Mouse (Mus musculus) effector memory CD4-positive, alpha-beta T cell, adult 5 months (primary cell): ENCODE data around the gene Dapp1. TPM values are rescaled to one million over a fixed set of nuclear protein-coding genes. Genes with fewer than 3 reads are reported as not detected.

ENCODE experiments used
- polyA plus RNA-seq: library from polyadenylated mRNA; unstranded; fragments of 100-300 nt; shearing (Covaris generic); gene quantifications from one replicate; pipeline ENCODE4 v1.2.1, GENCODE M21; 2017

Dapp1 gene
- 91.9 TPM for polyA plus RNA-seq

GRCm38 (mm10) chr3:137981382-137981750, at the start of gene Dapp1:
Dapp1 (minus strand) TSS chr3:137981545.

GRCm38 (mm10) chr3:137918172-137918931, 63.0 kb downstream of the Dapp1 start, which contains the start of gene Lamtor3:
Lamtor3 (plus strand) TSS chr3:137918506.

Other genes with a start within 250 kb of the Dapp1 start
- 1,347 TPM for gene H2afz, start 117.1 kb downstream of the Dapp1 start, polyA plus RNA-seq
- gene Dnajb14, start 113.9 kb downstream of the Dapp1 start, polyA plus RNA-seq, result 9.4 TPM
- gene Lamtor3, start 63.0 kb downstream of the Dapp1 start, polyA plus RNA-seq, result 74.6 TPM
- gene 1110002E22Rik, start 83.5 kb upstream of the Dapp1 start, polyA plus RNA-seq, result not detected
- gene Gm5105, start 85.8 kb upstream of the Dapp1 start, polyA plus RNA-seq, result not detected
- 8.6 TPM for gene Trmt10a, start 161.9 kb upstream of the Dapp1 start, polyA plus RNA-seq
- gene Mttp, start 163.4 kb upstream of the Dapp1 start, polyA plus RNA-seq, result 3.1 TPM
- not detected for gene 4930579F01Rik, start 212.3 kb upstream of the Dapp1 start, polyA plus RNA-seq
- gene Adh7, start 236.2 kb upstream of the Dapp1 start, polyA plus RNA-seq, result not detected